Mouse (Mus musculus) neural tube, embryonic 13.5 days (tissue): Measurements from ENCODE around the gene Rims1. TPM values are rescaled to one million over a fixed set of nuclear protein-coding genes. Genes with fewer than 3 reads are reported as not detected.

ENCODE experiments used
- ATAC-seq: fragments of 200-750 bp; cut with Nextera tagmentation; 2 replicates; pipeline ENCODE4 v1.8.0; 2017; ENCODE audit warnings: low read depth, mild to moderate bottlenecking, moderate TSS enrichment, moderate library complexity
- H3K27ac ChIP-seq: fragments of 300-500 bp; sonication (generic); replicated peaks from 2 replicates; pipeline ENCODE4 v1.5.1; 2015; ENCODE audit warnings: moderate library complexity, mild to moderate bottlenecking, inconsistent platforms
- H3K27me3 ChIP-seq: fragments of 300-500 bp; sonication (generic); 2 replicates; pipeline ENCODE4 v1.6.1; 2015; ENCODE audit warnings: mild to moderate bottlenecking, inconsistent platforms
- H3K36me3 ChIP-seq: fragments of 300-500 bp; sonication (generic); 2 replicates; pipeline ENCODE4 v1.6.1; 2015; ENCODE audit warnings: mild to moderate bottlenecking, inconsistent platforms
- H3K4me1 ChIP-seq: fragments of 300-500 bp; sonication (generic); replicated peaks from 2 replicates; pipeline ENCODE4 v1.6.1; 2015; ENCODE audit warnings: inconsistent platforms
- H3K4me2 ChIP-seq: fragments of 300-500 bp; sonication (generic); 2 replicates; pipeline ENCODE4 v1.6.1; 2015; ENCODE audit warnings: inconsistent platforms, mild to moderate bottlenecking, moderate library complexity
- H3K4me3 ChIP-seq: fragments of 300-500 bp; sonication (generic); 2 replicates; pipeline ENCODE4 v1.5.1; 2015; ENCODE audit warnings: mild to moderate bottlenecking, inconsistent platforms
- H3K9ac ChIP-seq: fragments of 300-500 bp; sonication (generic); 2 replicates; pipeline ENCODE4 v1.6.1; 2015; ENCODE audit warnings: moderate library complexity, mild to moderate bottlenecking, inconsistent platforms
- H3K9me3 ChIP-seq: fragments of 300-500 bp; sonication (generic); 2 replicates; pipeline ENCODE4 v1.6.1; 2016; ENCODE audit warnings: inconsistent platforms
- WGBS: fragments of 180-500 bp; shearing (Covaris S2); methylation state at CpG from one replicate; pipeline ENCODE4 v1.1.7; 2015; 5-methylcytosine and 5-hydroxymethylcytosine counted together
- polyA plus RNA-seq: library from polyadenylated mRNA; unstranded; fragments of >200 nt; fragmentation: Nextera tagmentation; extraction: Ambion mirVana; gene quantifications from 2 replicates; pipeline ENCODE4 v1.2.1, GENCODE M21; 2015

Gene Rims1
- polyA plus RNA-seq, 1 experiment from 2014 or later, result 13.0 TPM

GRCm38 (mm10) chr1:22620827-22621226 is 185.0 kb downstream of the Rims1 start:
- Histone ChIP-seq H3K4me1 (no peaks in the 10 kb centered on the region), H3K27me3 (no peaks in the 10 kb centered on the region), H3K36me3 (no peaks in the 10 kb centered on the region), H3K9me3 (no peaks in the 10 kb centered on the region), H3K9ac (no peak overlapping the region), H3K4me2 (no peak overlapping the region), H3K27ac (no peak overlapping the region), H3K4me3 (no peak overlapping the region)
- ATAC-seq, result no peak
- 79% methylated on average over 8 of the region's 8 CpGs for WGBS

GRCm38 (mm10) chr1:22615601-22616000 is 190.2 kb downstream of the Rims1 start:
- H3K36me3 ChIP-seq, result no peaks in the 10 kb centered on the region
- no peak overlapping the region for H3K4me3 ChIP-seq
- WGBS, result 60% methylated on average over 4 of the region's 4 CpGs
- no peak for ATAC-seq
- no peak overlapping the region for H3K9ac ChIP-seq
- no peak overlapping the region for H3K4me2 ChIP-seq
- H3K4me1 ChIP-seq, result no peaks in the 10 kb centered on the region; the same call in 1 of the 2 replicates
- H3K9me3 ChIP-seq, result no peaks in the 10 kb centered on the region
- H3K27me3 ChIP-seq, result no peaks in the 10 kb centered on the region
- H3K27ac ChIP-seq, result no peak overlapping the region

- H3K9ac ChIP-seq, result no peak overlapping the region
- no peaks in the 10 kb centered on the region for H3K27me3 ChIP-seq
- no peak overlapping the region for H3K4me2 ChIP-seq
- H3K36me3 ChIP-seq, result no peaks in the 10 kb centered on the region
- no peak overlapping the region for H3K27ac ChIP-seq
- 67% methylated on average over 3 of the region's 3 CpGs for WGBS
- H3K9me3 ChIP-seq, result no peaks in the 10 kb centered on the region
- no peaks in the 10 kb centered on the region; the same call in 1 of the 2 replicates for H3K4me1 ChIP-seq
- H3K4me3 ChIP-seq, result no peak overlapping the region
- ATAC-seq, result no peak
These were observed 192.2 kb downstream of the Rims1 start for GRCm38 (mm10) chr1:22613609-22614008.

- H3K27me3 ChIP-seq, result no peaks in the 10 kb centered on the region
- H3K9ac ChIP-seq, result no peak overlapping the region
- no peaks in the 10 kb centered on the region for H3K36me3 ChIP-seq
- H3K4me2 ChIP-seq, result peak overlapping the region; percentile 22; the same call in 1 of the 2 replicates
- H3K4me1 ChIP-seq, result no peaks in the 10 kb centered on the region
- peak; percentile 72; the same call in 1 of the 2 replicates for ATAC-seq
- H3K27ac ChIP-seq, result no peak overlapping the region
- no peak overlapping the region for H3K4me3 ChIP-seq
- H3K9me3 ChIP-seq, result no peaks in the 10 kb centered on the region
- 62% methylated on average over 18 of the region's 18 CpGs for WGBS
These were observed 201.3 kb downstream of the Rims1 start for GRCm38 (mm10) chr1:22604329-22605044.

- Histone ChIP-seq H3K27me3 (no peaks in the 10 kb centered on the region), H3K4me1 (no peaks in the 10 kb centered on the region), H3K9ac (no peak overlapping the region), H3K4me3 (no peak overlapping the region), H3K4me2 (no peak overlapping the region), H3K27ac (no peak overlapping the region), H3K9me3 (no peaks in the 10 kb centered on the region), H3K36me3 (no peaks in the 10 kb centered on the region)
- 58% methylated on average over 12 of the region's 12 CpGs for WGBS
- ATAC-seq, result no peak
These were observed 209.6 kb downstream of the Rims1 start for GRCm38 (mm10) chr1:22596197-22596596.

- H3K4me1 ChIP-seq, result no peaks in the 10 kb centered on the region
- no peaks in the 10 kb centered on the region for H3K36me3 ChIP-seq
- H3K9me3 ChIP-seq, result no peaks in the 10 kb centered on the region
- no peak overlapping the region for H3K9ac ChIP-seq
- no peak overlapping the region for H3K4me3 ChIP-seq
- H3K4me2 ChIP-seq, result no peak overlapping the region
- H3K27ac ChIP-seq, result no peak overlapping the region
- no peak for ATAC-seq
- H3K27me3 ChIP-seq, result no peaks in the 10 kb centered on the region
These were observed 211.0 kb downstream of the Rims1 start for GRCm38 (mm10) chr1:22594841-22595240.

GRCm38 (mm10) chr1:22587859-22588383 is 217.9 kb downstream of the Rims1 start:
- 82% methylated on average over 7 of the region's 7 CpGs for WGBS
- H3K4me2 ChIP-seq, result no peak overlapping the region
- no peak for ATAC-seq

GRCm38 (mm10) chr1:22585560-22585959 is 220.2 kb downstream of the Rims1 start:
- WGBS, result 82% methylated on average over 3 of the region's 3 CpGs
- H3K27ac ChIP-seq, result no peak overlapping the region
- no peak for ATAC-seq
- H3K4me3 ChIP-seq, result no peak overlapping the region
- H3K4me1 ChIP-seq, result no peaks in the 10 kb centered on the region
- no peaks in the 10 kb centered on the region for H3K36me3 ChIP-seq
- H3K9me3 ChIP-seq, result no peaks in the 10 kb centered on the region
- H3K4me2 ChIP-seq, result no peak overlapping the region
- no peak overlapping the region for H3K9ac ChIP-seq
- no peaks in the 10 kb centered on the region for H3K27me3 ChIP-seq

More at GRCm38 (mm10) chr1:22587859-22588383, 217.9 kb downstream of the Rims1 start:
- H3K27me3 ChIP-seq, result no peaks in the 10 kb centered on the region
- H3K9ac ChIP-seq, result no peak overlapping the region
- no peaks in the 10 kb centered on the region for H3K9me3 ChIP-seq
- no peaks in the 10 kb centered on the region for H3K36me3 ChIP-seq
- H3K4me3 ChIP-seq, result no peak overlapping the region
- no peaks in the 10 kb centered on the region for H3K4me1 ChIP-seq
- no peak overlapping the region for H3K27ac ChIP-seq

GRCm38 (mm10) chr1:22579470-22579869 is 226.3 kb downstream of the Rims1 start:
- Histone ChIP-seq H3K4me3 (no peak overlapping the region), H3K27me3 (no peaks in the 10 kb centered on the region), H3K27ac (no peak overlapping the region), H3K9ac (no peak overlapping the region), H3K4me2 (no peak overlapping the region), H3K36me3 (no peaks in the 10 kb centered on the region), H3K4me1 (no peaks in the 10 kb centered on the region), H3K9me3 (no peaks in the 10 kb centered on the region)
- ATAC-seq, result no peak
- 84% methylated on average over 3 of the region's 3 CpGs for WGBS

- H3K4me3 ChIP-seq, result no peak overlapping the region
- ATAC-seq, result no peak
- H3K4me1 ChIP-seq, result no peaks in the 10 kb centered on the region
- H3K4me2 ChIP-seq, result no peak overlapping the region
- 96% methylated on average over 1 of the region's 1 CpGs for WGBS
- no peaks in the 10 kb centered on the region for H3K27me3 ChIP-seq
- H3K27ac ChIP-seq, result no peak overlapping the region
- no peaks in the 10 kb centered on the region for H3K36me3 ChIP-seq
- H3K9ac ChIP-seq, result no peak overlapping the region
- H3K9me3 ChIP-seq, result no peaks in the 10 kb centered on the region
These were observed 233.1 kb downstream of the Rims1 start for GRCm38 (mm10) chr1:22572720-22573119.

- H3K4me2 ChIP-seq, result no peak overlapping the region
- no peaks in the 10 kb centered on the region for H3K9me3 ChIP-seq
- H3K27me3 ChIP-seq, result no peaks in the 10 kb centered on the region
- no peak for ATAC-seq
- no peaks in the 10 kb centered on the region for H3K36me3 ChIP-seq
- no peak overlapping the region for H3K9ac ChIP-seq
- H3K27ac ChIP-seq, result no peak overlapping the region
- no peak overlapping the region for H3K4me3 ChIP-seq
- H3K4me1 ChIP-seq, result no peaks in the 10 kb centered on the region
- WGBS, result 91% methylated on average over 1 of the region's 1 CpGs
These were observed 259.5 kb downstream of the Rims1 start for GRCm38 (mm10) chr1:22546273-22546672.

- Histone ChIP-seq H3K4me3 (no peak overlapping the region), H3K36me3 (no peaks in the 10 kb centered on the region), H3K4me2 (no peak overlapping the region), H3K9ac (no peak overlapping the region), H3K27me3 (peaks cover 30% of the 10 kb centered on the region), H3K9me3 (no peaks in the 10 kb centered on the region), H3K27ac (no peak overlapping the region), H3K4me1 (peaks cover 3% of the 10 kb centered on the region; the same call in 1 of the 2 replicates)
- ATAC-seq, result no peak
- 76% methylated on average over 7 of the region's 7 CpGs for WGBS
These were observed 267.7 kb downstream of the Rims1 start for GRCm38 (mm10) chr1:22538129-22538528.

GRCm38 (mm10) chr1:22536776-22537175 is 269.0 kb downstream of the Rims1 start:
- WGBS, result 96% methylated on average over 2 of the region's 2 CpGs
- no peak overlapping the region for H3K4me3 ChIP-seq
- H3K27me3 ChIP-seq, result peaks cover 35% of the 10 kb centered on the region
- H3K27ac ChIP-seq, result no peak overlapping the region
- H3K9ac ChIP-seq, result no peak overlapping the region
- H3K9me3 ChIP-seq, result no peaks in the 10 kb centered on the region
- H3K4me2 ChIP-seq, result no peak overlapping the region
- ATAC-seq, result no peak
- H3K36me3 ChIP-seq, result no peaks in the 10 kb centered on the region
- H3K4me1 ChIP-seq, result peaks cover 5% of the 10 kb centered on the region; the same call in 1 of the 2 replicates
